Mouse (Mus musculus) CH12.LX (cell line): ENCODE measurements around the gene 1700037C18Rik. TPM values are rescaled to one million over a fixed set of nuclear protein-coding genes. Genes with fewer than 3 reads are reported as not detected.
A peak's percentile ranks its signal among the peaks of the same experiment; 100 is the strongest.

ENCODE experiments used
- DNase-seq: peaks from one replicate; pipeline ENCODE4 v3.0.0-alpha.2; 2013; ENCODE audit errors: extremely low read depth
- H3K27ac ChIP-seq: 2 replicates; pipeline ENCODE4 v1.5.1; 2012; ENCODE audit warnings: low read depth, mild to moderate bottlenecking, control low read depth, moderate library complexity; ENCODE audit not compliant: insufficient read depth
- H3K27me3 ChIP-seq: replicated peaks from 2 replicates; pipeline ENCODE3; 2012; ENCODE audit warnings: inconsistent platforms
- H3K36me3 ChIP-seq, 2 experiments: replicated peaks in 1 of 2; 2 replicates each; pipeline versions ENCODE3 to v1.6.1; 2012; ENCODE audit warnings: inconsistent platforms in 1 of 2, low read length in 1 of 2, mild to moderate bottlenecking in 1 of 2, mixed read lengths in 1 of 2, moderate library complexity in 1 of 2; ENCODE audit not compliant: control insufficient read depth in 1 of 2, insufficient read depth in 1 of 2
- H3K4me1 ChIP-seq, 2 experiments: 2 replicates each; pipeline ENCODE4 v1.6.1; 2012; ENCODE audit warnings: inconsistent platforms in 1 of 2, moderate library complexity in 1 of 2; ENCODE audit not compliant: insufficient read depth in 2 of 2, control insufficient read depth in 1 of 2
- H3K4me2 ChIP-seq: 2 replicates; pipeline ENCODE4 v1.6.1; 2012; ENCODE audit warnings: low read depth, mild to moderate bottlenecking, control low read depth; ENCODE audit not compliant: poor library complexity, insufficient read depth, severe bottlenecking
- H3K4me3 ChIP-seq, 3 experiments: fragments of 150-350 bp in 1 of 3; sonication (generic) in 1 of 3; replicated peaks in 1 of 3; 2 replicates each; pipeline versions ENCODE3 to v1.5.1; 2011 to 2012; ENCODE audit warnings: low read depth in 2 of 3, low read length in 2 of 3, mild to moderate bottlenecking in 2 of 3, moderate library complexity in 2 of 3, control low read depth in 1 of 3, improper control_type of control experiment in 1 of 3, inconsistent platforms in 1 of 3, mixed read lengths in 1 of 3; ENCODE audit not compliant: poor library complexity in 1 of 3
- H3K79me2 ChIP-seq: replicated peaks from 2 replicates; pipeline ENCODE4 v1.6.1; 2012; ENCODE audit warnings: mild to moderate bottlenecking, moderate library complexity; ENCODE audit not compliant: control insufficient read depth, poor library complexity, insufficient read depth, severe bottlenecking; ENCODE audit errors: extremely low read depth
- H3K9ac ChIP-seq: 2 replicates; pipeline ENCODE4 v1.6.1; 2012; ENCODE audit warnings: low read depth, mild to moderate bottlenecking, control low read depth, moderate library complexity; ENCODE audit not compliant: insufficient read depth
- H3K9me3 ChIP-seq: replicated peaks from 2 replicates; pipeline ENCODE3; 2012; ENCODE audit warnings: low read length, inconsistent platforms, mixed read lengths
- BHLHE40 ChIP-seq: IDR thresholded peaks from 2 replicates; pipeline ENCODE4 v1.6.1; 2011; ENCODE audit warnings: mild to moderate bottlenecking, low read depth, low read length, improper control_type of control experiment
- CHD1 ChIP-seq: IDR thresholded peaks from 2 replicates; pipeline ENCODE4 v1.6.1; 2012; ENCODE audit warnings: low read depth, low read length, improper control_type of control experiment, inconsistent platforms
- CHD2 ChIP-seq: IDR thresholded peaks from 2 replicates; pipeline ENCODE4 v1.6.1; 2011; ENCODE audit warnings: low read length, improper control_type of control experiment
- E2F4 ChIP-seq: IDR thresholded peaks from 2 replicates; pipeline ENCODE4 v1.6.1; 2011; ENCODE audit warnings: low read depth, low read length, improper control_type of control experiment; ENCODE audit not compliant: insufficient replicate concordance
- ELF1 ChIP-seq: IDR thresholded peaks from 2 replicates; pipeline ENCODE4 v1.6.1; 2014; ENCODE audit warnings: low read depth, mild to moderate bottlenecking, inconsistent platforms, low read length, improper control_type of control experiment
- EP300 ChIP-seq: IDR thresholded peaks from 2 replicates; pipeline ENCODE4 v1.6.1; 2011; ENCODE audit warnings: low read length, improper control_type of control experiment
- ETS1 ChIP-seq: conservative IDR thresholded peaks from 2 replicates; pipeline ENCODE4 v1.6.1; 2012; ENCODE audit warnings: low read depth, mild to moderate bottlenecking, inconsistent platforms, low read length, improper control_type of control experiment, moderate library complexity
- GABPA ChIP-seq: IDR thresholded peaks from 2 replicates; pipeline ENCODE4 v1.6.1; 2012; ENCODE audit warnings: low read depth, low read length, improper control_type of control experiment, inconsistent platforms; ENCODE audit not compliant: insufficient replicate concordance
- HCFC1 ChIP-seq: IDR thresholded peaks from 2 replicates; pipeline ENCODE4 v1.6.1; 2012; ENCODE audit warnings: low read depth, mild to moderate bottlenecking, inconsistent platforms, low read length, improper control_type of control experiment
- IRF4 ChIP-seq: IDR thresholded peaks from 2 replicates; pipeline ENCODE4 v1.6.1; 2014; ENCODE audit warnings: low read depth, mild to moderate bottlenecking, inconsistent platforms, low read length, improper control_type of control experiment
- JUN ChIP-seq: IDR thresholded peaks from 2 replicates; pipeline ENCODE4 v1.6.1; 2011; ENCODE audit warnings: low read depth, mild to moderate bottlenecking, low read length, improper control_type of control experiment, moderate library complexity; ENCODE audit not compliant: insufficient read depth
- JUND ChIP-seq: conservative IDR thresholded peaks from 2 replicates; pipeline ENCODE4 v1.6.1; 2011; ENCODE audit warnings: low read depth, low read length, improper control_type of control experiment
- KAT2A ChIP-seq: IDR thresholded peaks from 2 replicates; pipeline ENCODE4 v1.6.1; 2012; ENCODE audit warnings: low read length, improper control_type of control experiment, inconsistent platforms; ENCODE audit not compliant: insufficient replicate concordance
- MAFK ChIP-seq: IDR thresholded peaks from 2 replicates; pipeline ENCODE4 v1.6.1; 2011; ENCODE audit warnings: low read length, improper control_type of control experiment; ENCODE audit not compliant: insufficient replicate concordance
- MAX ChIP-seq: IDR thresholded peaks from 2 replicates; pipeline ENCODE4 v1.6.1; 2011; ENCODE audit warnings: low read length, improper control_type of control experiment
- MAZ ChIP-seq: IDR thresholded peaks from 2 replicates; pipeline ENCODE4 v1.6.1; 2012; ENCODE audit warnings: low read depth, mild to moderate bottlenecking, inconsistent platforms, low read length, improper control_type of control experiment, moderate library complexity
- MEF2A ChIP-seq: IDR thresholded peaks from 2 replicates; pipeline ENCODE4 v1.6.1; 2014; ENCODE audit warnings: low read depth, mild to moderate bottlenecking, inconsistent platforms, low read length, improper control_type of control experiment, borderline replicate concordance
- MXI1 ChIP-seq: IDR thresholded peaks from 2 replicates; pipeline ENCODE4 v1.6.1; 2011; ENCODE audit warnings: mild to moderate bottlenecking, low read depth, low read length, improper control_type of control experiment
- MYC ChIP-seq: IDR thresholded peaks from 2 replicates; pipeline ENCODE4 v1.6.1; 2011; ENCODE audit warnings: low read depth, mild to moderate bottlenecking, improper control_type of control experiment, low read length
- NELFE ChIP-seq: IDR thresholded peaks from 2 replicates; pipeline ENCODE4 v1.6.1; 2011; ENCODE audit warnings: low read depth, low read length, improper control_type of control experiment
- PAX5 ChIP-seq: IDR thresholded peaks from 2 replicates; pipeline ENCODE4 v1.6.1; 2012; ENCODE audit warnings: low read length, inconsistent platforms, mixed read lengths
- POLR2A ChIP-seq: IDR thresholded peaks from 2 replicates; pipeline ENCODE4 v1.6.1; 2011; ENCODE audit warnings: low read depth, mild to moderate bottlenecking, improper control_type of control experiment, low read length
- POLR2AphosphoS2 ChIP-seq: IDR thresholded peaks from 2 replicates; pipeline ENCODE4 v1.6.1; 2011; ENCODE audit warnings: low read depth, low read length, improper control_type of control experiment
- RAD21 ChIP-seq: IDR thresholded peaks from 2 replicates; pipeline ENCODE4 v1.6.1; 2011; ENCODE audit warnings: low read depth, mild to moderate bottlenecking, low read length, improper control_type of control experiment, moderate library complexity
- RCOR1 ChIP-seq: conservative IDR thresholded peaks from 2 replicates; pipeline ENCODE4 v1.6.1; 2012; ENCODE audit warnings: low read depth, mild to moderate bottlenecking, inconsistent platforms, low read length, improper control_type of control experiment
- SIN3A ChIP-seq: IDR thresholded peaks from 2 replicates; pipeline ENCODE4 v1.6.1; 2012; ENCODE audit warnings: low read length, improper control_type of control experiment, inconsistent platforms
- SMC3 ChIP-seq: IDR thresholded peaks from 2 replicates; pipeline ENCODE4 v1.6.1; 2011; ENCODE audit warnings: low read depth, low read length, improper control_type of control experiment
- TCF12 ChIP-seq: IDR thresholded peaks from 2 replicates; pipeline ENCODE4 v1.6.1; 2014; ENCODE audit warnings: low read depth, mild to moderate bottlenecking, inconsistent platforms, low read length, improper control_type of control experiment
- UBTF ChIP-seq: IDR thresholded peaks from 2 replicates; pipeline ENCODE4 v1.6.1; 2012; ENCODE audit warnings: low read depth, mild to moderate bottlenecking, inconsistent platforms, low read length, improper control_type of control experiment, moderate library complexity
- USF1 ChIP-seq: IDR thresholded peaks from 2 replicates; pipeline ENCODE4 v1.6.1; 2014; ENCODE audit warnings: low read depth, mild to moderate bottlenecking, inconsistent platforms, low read length, improper control_type of control experiment
- USF2 ChIP-seq: conservative IDR thresholded peaks from 2 replicates; pipeline ENCODE4 v1.6.1; 2011; ENCODE audit warnings: low read depth, low read length, improper control_type of control experiment
- ZC3H11A ChIP-seq: IDR thresholded peaks from 2 replicates; pipeline ENCODE4 v1.6.1; 2012; ENCODE audit warnings: low read depth, mild to moderate bottlenecking, inconsistent platforms, low read length, improper control_type of control experiment
- ZKSCAN1 ChIP-seq: IDR thresholded peaks from 2 replicates; pipeline ENCODE4 v1.6.1; 2012; ENCODE audit warnings: low read depth, inconsistent platforms, low read length, improper control_type of control experiment, borderline replicate concordance
- ZMIZ1 ChIP-seq: IDR thresholded peaks from 2 replicates; pipeline ENCODE4 v1.6.1; 2012; ENCODE audit warnings: low read depth, mild to moderate bottlenecking, inconsistent platforms, low read length, improper control_type of control experiment
- ZNF384 ChIP-seq: IDR thresholded peaks from 2 replicates; pipeline ENCODE4 v1.6.1; 2012; ENCODE audit warnings: low read depth, low read length, improper control_type of control experiment, inconsistent platforms
- dilution Hi-C: fragments of 300-500 bp; cut with MboI; formaldehyde crosslinking; loops from 2 replicates; pipeline ENCODE4 v1.14.3; 2020; ENCODE audit warnings: low sequenced_read_pairs; ENCODE audit not compliant: extremely low pct_unique_long_range_greater_than_20kb, extremely low pct_ligation_motif_present
- in situ Hi-C: fragments of 300-500 bp; cut with MboI; formaldehyde crosslinking; loops from 3 replicates; pipeline ENCODE4 v1.14.3; 2019; ENCODE audit warnings: low sequenced_read_pairs, low pct_ligation_motif_present, low pct_unique_long_range_greater_than_20kb, mixed read lengths
- polyA plus RNA-seq: library from polyadenylated mRNA; unstranded; fragments of >175 nt; gene quantifications from 2 replicates; pipeline ENCODE4 v1.2.1, GENCODE M21; 2012; ENCODE audit warnings: low read depth; ENCODE audit not compliant: insufficient read length
- total RNA-seq, 2 experiments: library from RNA; depleted of rRNA; stranded (reverse); fragments of 300-350 nt in 1 of 2; fragments of >200 nt in 1 of 2; gene quantifications; 2 replicates each; pipeline ENCODE4 v1.2.3; 2012 to 2014

Gene 1700037C18Rik
- total and polyA plus RNA-seq, 3 experiments = 11.9 to 18.1 (median 14.7) TPM

- in situ Hi-C loops = no loop called here
- peaks cover 2 to 31% of the 10 kb centered on the region in 2 experiments; a peak in 2 of 4 replicates for H3K4me1 ChIP-seq
- dilution Hi-C loops = no loop called here
- H3K27ac ChIP-seq = no peak within 1 kb of the TSS
- DNase-seq = peak; percentile 96
- H3K9ac ChIP-seq = peak within 1 kb of the TSS; percentile 57
- H3K4me2 ChIP-seq = peak within 1 kb of the TSS; percentile 52
- H3K27me3 ChIP-seq = no peaks in the 10 kb centered on the region
- TF ChIP-seq JUND (no peak), CHD1 (no peak), MYC (no peak; the same call in 1 of the 2 replicates), RCOR1 (no peak), USF2 (no peak), JUN (no peak), KAT2A (peak; percentile 66; the same call in 1 of the 2 replicates), ZNF384 (no peak), POLR2A (peak; percentile 73), ZC3H11A (no peak), MEF2A (peak; percentile 43; the same call in 1 of the 2 replicates), RAD21 (no peak), SIN3A (peak; percentile 85), E2F4 (no peak), MAX (peak; percentile 68), SMC3 (no peak), IRF4 (0 out of 2 replicates have a peak, but pooled peaks have one; percentile 28), ELF1 (peak; percentile 76), BHLHE40 (no peak), ETS1 (peak; percentile 46), ZKSCAN1 (no peak), MXI1 (peak; percentile 94), CHD2 (0 out of 2 replicates have a peak, but pooled peaks have one; percentile 11), HCFC1 (peak; percentile 74), ZMIZ1 (peak; percentile 54), MAFK (no peak), EP300 (no peak), NELFE (peak; percentile 68), GABPA (no peak), MAZ (peak; percentile 94), PAX5 (no peak), UBTF (no peak), USF1 (no peak), TCF12 (peak; percentile 11; the same call in 1 of the 2 replicates), POLR2AphosphoS2 (0 out of 2 replicates have a peak, but pooled peaks have one; percentile 38)
- peaks cover 14 to 40% of the 10 kb centered on the region in 2 experiments for H3K36me3 ChIP-seq
- H3K9me3 ChIP-seq = no peaks in the 10 kb centered on the region
- H3K4me3 ChIP-seq = peak within 1 kb of the TSS; percentile 62 to 92 (median 65)
- peaks cover 8% of the 10 kb centered on the region for H3K79me2 ChIP-seq
Observed at GRCm38 (mm10) chr16:3872216-3873047, 36.1 kb downstream of the 1700037C18Rik start, which contains the start of gene Naa60. TSS of gene Naa60 (plus strand) at chr16:3872375.
